18 mouse cellular contexts compared by ENCODE assay signal in genomic region chr2:59318631-59319030, GRCm38 (mm10).
DNase-seq lines count a peak whose midpoint lies in the region; ATAC-seq and TF ChIP-seq lines count a peak whose summit lies in the region.
"Had no signal": no experiment of that assay in that cellular context is flagged by ENCODE, and none has a peak within 500 bp of the region (broad histone marks: within the 10 kb centered on the region; RNA-seq: fewer than 3 reads in every experiment).

No protein-coding gene starts in this region.

- peaks cover 7% of the 10 kb centered on the region; the same call in 1 of the 2 replicates for H3K4me1 ChIP-seq in heart, postnatal 0 days (ENCODE audit: control insufficient read depth, insufficient read depth)
- H3K4me1 ChIP-seq in liver, embryonic 14.5 days (replicated peaks; ENCODE audit: control insufficient read depth in 2 of 2, insufficient read depth in 2 of 2, low read length in 1 of 2): no peaks in the 10 kb centered on the region
- H3K4me1 ChIP-seq in E14TG2a.4 (replicated peaks; ENCODE audit: low read depth, low read length): peaks cover 3% of the 10 kb centered on the region
- H3K4me1 ChIP-seq: lung, embryonic 15.5 days had no signal

- no peak overlapping the region for H3K9ac ChIP-seq in heart, postnatal 0 days (replicated peaks; ENCODE audit: low read depth, low read length)
- H3K9ac ChIP-seq in liver, embryonic 14.5 days (replicated peaks): no peak overlapping the region
- H3K9ac ChIP-seq: heart, embryonic 15.5 days; lung, embryonic 15.5 days; midbrain, embryonic 15.5 days had no signal

- peaks cover 13% of the 10 kb centered on the region for H3K9me3 ChIP-seq in heart, postnatal 0 days (replicated peaks; ENCODE audit: control insufficient read depth, low read length)
- peaks cover 2% of the 10 kb centered on the region for H3K9me3 ChIP-seq in liver, embryonic 14.5 days (ENCODE audit: control insufficient read depth, low read length)
- peaks cover 44% of the 10 kb centered on the region for H3K9me3 ChIP-seq in E14TG2a.4 (ENCODE audit: low read length)

- no peak for ATAC-seq in heart, postnatal 0 days (ENCODE audit: insufficient read depth, low read depth)
- ATAC-seq in liver, embryonic 14.5 days (ENCODE audit: insufficient read depth): no peak
- ATAC-seq in Patski: no peak
- ATAC-seq: forebrain, embryonic 16.5 days; inflammation-experienced regulatory T-cells, adult 6 months; midbrain, embryonic 15.5 days had no signal

- H3K36me3 ChIP-seq in heart, postnatal 0 days (replicated peaks; ENCODE audit: control insufficient read depth, insufficient read depth, low read length): peaks cover 45% of the 10 kb centered on the region
- H3K36me3 ChIP-seq in liver, embryonic 14.5 days (replicated peaks; ENCODE audit: control insufficient read depth, insufficient read depth, low read depth): peaks cover 6% of the 10 kb centered on the region
- peaks cover 99% of the 10 kb centered on the region for H3K36me3 ChIP-seq in E14TG2a.4 (ENCODE audit: insufficient read depth, low read length)

- in situ Hi-C loops in Patski (cut with MboI; ENCODE audit: low pct_unique_long_range_greater_than_20kb): no loop called here

- TF ChIP-seq EP300 in heart, postnatal 0 days (IDR thresholded peaks at IDR 0.05; ENCODE audit: low read depth): no peak
- no peak for TF ChIP-seq EP300 in liver, embryonic 14.5 days (IDR thresholded peaks at IDR 0.05; ENCODE audit: low read depth)

- TF ChIP-seq CTCF in heart, postnatal 0 days (IDR thresholded peaks at IDR 0.05; ENCODE audit: low read depth): peak; percentile 26; the same call in 1 of the 2 replicates
- TF ChIP-seq CTCF in liver, embryonic 14.5 days (IDR thresholded peaks at IDR 0.05; ENCODE audit: low read depth): peak; percentile 10; the same call in 1 of the 2 replicates
- TF ChIP-seq CTCF in E14TG2a.4 (conservative IDR thresholded peaks at IDR 0.05; ENCODE audit: low read length) (peak; percentile 62), Patski (IDR thresholded peaks at IDR 0.05) (peak; percentile 58)

- no peak for DNase-seq in heart, postnatal 0 days (ENCODE audit: low spot score)
- no peak for DNase-seq in heart, postnatal 14 days
- no peak for DNase-seq in liver, embryonic 14.5 days (ENCODE audit: low read depth in 3 of 3, low spot score in 3 of 3)
- no peak for DNase-seq in liver
- DNase-seq in Patski (ENCODE audit: low read depth, low spot score): no peak
- DNase-seq in layer of hippocampus, adult 9-10 months (ENCODE audit: low spot score): no peak
- no peak for DNase-seq in urinary bladder, postnatal 10 days (ENCODE audit: low spot score)
- DNase-seq: adrenal gland, postnatal 36 days; cerebellum, adult 11-12 months; embryo, embryonic 11 days; left cerebral cortex, postnatal 4 days had no signal

- CTCF ChIA-PET in Patski (lab: Charles Lee): interaction anchor here (1.4 kb wide), 1 partner anchor 9 kb away, joined by 4 read pairs; no protein-coding TSS in a partner anchor

- POLR2A ChIA-PET in Patski (lab: Charles Lee): no interaction called here

- H3K27ac ChIP-seq in heart, postnatal 0 days (ENCODE audit: low read depth): no peak overlapping the region
- H3K27ac ChIP-seq in liver, embryonic 14.5 days: no peak overlapping the region
- H3K27ac ChIP-seq: heart, embryonic 15.5 days; hindbrain, embryonic 10.5 days; lung, embryonic 15.5 days; midbrain, embryonic 15.5 days had no signal

- H3K4me2 ChIP-seq in heart, postnatal 0 days (ENCODE audit: low read depth, low read length): no peak overlapping the region
- H3K4me2 ChIP-seq in liver, embryonic 14.5 days (ENCODE audit: low read depth): no peak overlapping the region
- H3K4me2 ChIP-seq: heart, embryonic 15.5 days; lung, embryonic 15.5 days; midbrain, embryonic 15.5 days had no signal

- intact Hi-C loops in heart, postnatal 14 days (cut with DNase I): no loop called here

- no peak overlapping the region for H3K4me3 ChIP-seq in heart, postnatal 0 days (ENCODE audit: low read depth, low read length)
- H3K4me3 ChIP-seq in liver, embryonic 14.5 days (ENCODE audit: insufficient read depth in 1 of 2, low read depth in 2 of 2, low read length in 2 of 2): no peak overlapping the region
- no peak overlapping the region for H3K4me3 ChIP-seq in E14TG2a.4 (replicated peaks; ENCODE audit: low read length)
- H3K4me3 ChIP-seq: heart, embryonic 15.5 days; hindbrain, embryonic 10.5 days; lung, embryonic 15.5 days; midbrain, embryonic 15.5 days had no signal

- WGBS in heart, postnatal 0 days: 100% methylated on average over 1 of the region's 1 CpGs
- WGBS in liver, embryonic 14.5 days (ENCODE audit: insufficient replicate concordance): 81% methylated on average over 1 of the region's 1 CpGs

- no peaks in the 10 kb centered on the region for H3K27me3 ChIP-seq in heart, postnatal 0 days (ENCODE audit: control insufficient read depth, insufficient read depth, low read length)
- no peaks in the 10 kb centered on the region for H3K27me3 ChIP-seq in liver, embryonic 14.5 days (ENCODE audit: control insufficient read depth, insufficient read depth, low read length)
- H3K27me3 ChIP-seq in E14TG2a.4 (ENCODE audit: insufficient read depth, low read length): no peaks in the 10 kb centered on the region
- H3K27me3 ChIP-seq in Patski: no peaks in the 10 kb centered on the region
- H3K27me3 ChIP-seq: heart, embryonic 15.5 days; lung, embryonic 15.5 days; midbrain, embryonic 15.5 days had no signal

Comparison
In these comparisons a context has a peak if more than half of its experiments do, and no peak if none do; other contexts are left out.
1. CTCF ChIP-seq: peak in every context shown above with its lines; median percentile 62 in E14TG2a.4; 58 in Patski; 26 in heart, postnatal 0 days; 10 in liver, embryonic 14.5 days.